Mouse (Mus musculus) liver, embryonic 14.5 days (tissue): ENCODE data around the gene Gm21983. TPM values are rescaled to one million over a fixed set of nuclear protein-coding genes. Genes with fewer than 3 reads are reported as not detected.

Source experiments
- ATAC-seq: fragments of 200-750 bp; cut with Nextera tagmentation; 2 replicates; pipeline ENCODE4 v1.8.0; 2017; ENCODE audit warnings: moderate number of reproducible peaks, mild to moderate bottlenecking, moderate library complexity; ENCODE audit not compliant: insufficient read depth
- DNase-seq, 3 experiments: peaks; one replicate each; pipeline ENCODE4 v3.0.0-alpha.2; 2012 to 2013; ENCODE audit warnings: low read depth in 3 of 3, low spot score in 3 of 3
- H3K27ac ChIP-seq: fragments of 300-500 bp; sonication (generic); 2 replicates; pipeline ENCODE4 v1.5.1; 2014; ENCODE audit warnings: moderate library complexity, mild to moderate bottlenecking, control low read depth, inconsistent platforms
- H3K27me3 ChIP-seq: fragments of 300-500 bp; sonication (generic); 2 replicates; pipeline ENCODE4 v1.6.1; 2014; ENCODE audit warnings: mild to moderate bottlenecking, low read length, moderate library complexity; ENCODE audit not compliant: control insufficient read depth, insufficient read depth
- H3K36me3 ChIP-seq: fragments of 300-500 bp; sonication (generic); replicated peaks from 2 replicates; pipeline ENCODE4 v1.6.1; 2014; ENCODE audit warnings: low read depth; ENCODE audit not compliant: control insufficient read depth, insufficient read depth
- H3K4me1 ChIP-seq, 2 experiments: fragments of 200-500 bp in 1 of 2; fragments of 300-500 bp in 1 of 2; sonication (generic) in 1 of 2; replicated peaks; 2 replicates each; pipeline ENCODE4 v1.6.1; 2012 to 2014; ENCODE audit warnings: antibody characterized with exemption in 1 of 2, inconsistent platforms in 1 of 2, low read length in 1 of 2; ENCODE audit not compliant: control insufficient read depth in 2 of 2, insufficient read depth in 2 of 2
- H3K4me2 ChIP-seq: fragments of 300-500 bp; sonication (generic); 2 replicates; pipeline ENCODE4 v1.6.1; 2014; ENCODE audit warnings: low read depth, mild to moderate bottlenecking, control low read depth, moderate library complexity
- H3K4me3 ChIP-seq, 2 experiments: fragments of 200-500 bp in 1 of 2; fragments of 300-500 bp in 1 of 2; sonication (generic) in 1 of 2; 2 replicates each; pipeline ENCODE4 v1.5.1; 2012 to 2014; ENCODE audit warnings: low read depth in 2 of 2, low read length in 2 of 2, mild to moderate bottlenecking in 2 of 2, control low read depth in 1 of 2, inconsistent platforms in 1 of 2, moderate library complexity in 1 of 2; ENCODE audit not compliant: insufficient read depth in 1 of 2
- H3K9ac ChIP-seq: fragments of 300-500 bp; sonication (generic); replicated peaks from 2 replicates; pipeline ENCODE4 v1.6.1; 2014; ENCODE audit warnings: mild to moderate bottlenecking, control low read depth, moderate library complexity
- H3K9me3 ChIP-seq: fragments of 300-500 bp; sonication (generic); 2 replicates; pipeline ENCODE4 v1.6.1; 2016; ENCODE audit warnings: low read length, mixed read lengths; ENCODE audit not compliant: control insufficient read depth
- CTCF ChIP-seq: IDR thresholded peaks from 2 replicates; pipeline ENCODE4 v1.5.1; 2016; ENCODE audit warnings: antibody characterized with exemption, low read depth, control low read depth
- EP300 ChIP-seq: IDR thresholded peaks from 2 replicates; pipeline ENCODE4 v1.6.1; 2016; ENCODE audit warnings: antibody characterized with exemption, low read depth
- WGBS: fragments of 180-500 bp; shearing (Covaris S2); extraction: QIAGEN DNeasy Blood & Tissue Kit; methylation state at CpG from one replicate; pipeline ENCODE4 v1.1.7; 2014; ENCODE audit not compliant: insufficient replicate concordance; 5-methylcytosine and 5-hydroxymethylcytosine counted together
- polyA plus RNA-seq, 2 experiments: library from polyadenylated mRNA; depleted of rRNA in 1 of 2; stranded (reverse) in 1 of 2; unstranded in 1 of 2; fragments of >200 nt; fragmentation: Nextera tagmentation in 1 of 2; extraction: Ambion mirVana in 1 of 2; gene quantifications; 2 replicates each; pipeline versions ENCODE4 v1.2.1 to v1.2.3; 2012 to 2014

The Gm21983 gene
- polyA plus RNA-seq, 2 experiments: 0.04 to 0.28 TPM

- 61% methylated on average over 4 of the region's 4 CpGs for WGBS
- no peak overlapping the region for H3K27ac ChIP-seq
- DNase-seq (no peak), ATAC-seq (no peak)
- TF ChIP-seq CTCF (no peak), EP300 (no peak)
- no peak overlapping the region for H3K4me3 ChIP-seq
- H3K36me3 ChIP-seq: peaks cover 4% of the 10 kb centered on the region
- H3K4me2 ChIP-seq: no peak overlapping the region
- H3K27me3 ChIP-seq: no peaks in the 10 kb centered on the region
- peaks cover 0 to 7% of the 10 kb centered on the region in 2 experiments; a peak in 3 of 4 replicates for H3K4me1 ChIP-seq
- no peaks in the 10 kb centered on the region for H3K9me3 ChIP-seq
- no peak overlapping the region for H3K9ac ChIP-seq
These were observed 19.1 kb downstream of the Gm21983 start for GRCm38 (mm10) chr7:27161744-27162143.

- Histone ChIP-seq H3K4me3 (no peak overlapping the region), H3K4me2 (no peak overlapping the region), H3K27ac (no peak overlapping the region), H3K9me3 (no peaks in the 10 kb centered on the region), H3K36me3 (peaks cover 4% of the 10 kb centered on the region), H3K9ac (no peak overlapping the region), H3K27me3 (no peaks in the 10 kb centered on the region), H3K4me1 (peaks cover 0 to 7% of the 10 kb centered on the region in 2 experiments; a peak in 3 of 4 replicates)
- no peak for DNase-seq
- WGBS: 53% methylated on average over 3 of the region's 3 CpGs
- no peak for ATAC-seq
- TF ChIP-seq CTCF (no peak), EP300 (no peak)
These were observed 20.0 kb downstream of the Gm21983 start for GRCm38 (mm10) chr7:27160921-27161320.

- H3K9ac ChIP-seq: no peak overlapping the region
- H3K36me3 ChIP-seq: peaks cover 4% of the 10 kb centered on the region
- TF ChIP-seq CTCF (peak; percentile 99), EP300 (no peak)
- peak; percentile 76 for ATAC-seq
- no peak overlapping the region for H3K27ac ChIP-seq
- peak; percentile 52 to 66 (median 56) for DNase-seq
- H3K4me1 ChIP-seq: peaks cover 0 to 7% of the 10 kb centered on the region in 2 experiments; a peak in 2 of 4 replicates
- H3K4me3 ChIP-seq: no peak overlapping the region
- no peaks in the 10 kb centered on the region for H3K9me3 ChIP-seq
- no peak overlapping the region for H3K4me2 ChIP-seq
- 10% methylated on average over 8 of the region's 8 CpGs for WGBS
- H3K27me3 ChIP-seq: no peaks in the 10 kb centered on the region
These were observed 21.0 kb downstream of the Gm21983 start for GRCm38 (mm10) chr7:27159882-27160281.

- H3K4me3 ChIP-seq: no peak overlapping the region
- no peak overlapping the region for H3K9ac ChIP-seq
- WGBS: 81% methylated on average over 6 of the region's 6 CpGs
- TF ChIP-seq EP300: no peak
- TF ChIP-seq CTCF: no peak
- H3K27ac ChIP-seq: no peak overlapping the region
- ATAC-seq (no peak), DNase-seq (no peak)
- peaks cover 0 to 7% of the 10 kb centered on the region in 2 experiments; a peak in 2 of 4 replicates for H3K4me1 ChIP-seq
- H3K36me3 ChIP-seq: peaks cover 4% of the 10 kb centered on the region
- H3K9me3 ChIP-seq: no peaks in the 10 kb centered on the region
- H3K27me3 ChIP-seq: no peaks in the 10 kb centered on the region
- H3K4me2 ChIP-seq: no peak overlapping the region
These were observed 21.6 kb downstream of the Gm21983 start for GRCm38 (mm10) chr7:27159256-27159655.

GRCm38 (mm10) chr7:27158171-27158570 lies 22.7 kb downstream of the Gm21983 start:
- TF ChIP-seq EP300: no peak
- H3K4me3 ChIP-seq: no peak overlapping the region
- H3K9me3 ChIP-seq: no peaks in the 10 kb centered on the region
- H3K27me3 ChIP-seq: no peaks in the 10 kb centered on the region
- no peak for ATAC-seq
- H3K36me3 ChIP-seq: peaks cover 4% of the 10 kb centered on the region
- H3K27ac ChIP-seq: no peak overlapping the region
- no peak overlapping the region for H3K4me2 ChIP-seq
- H3K9ac ChIP-seq: no peak overlapping the region
- peaks cover 0 to 7% of the 10 kb centered on the region in 2 experiments; a peak in 2 of 4 replicates for H3K4me1 ChIP-seq
- 81% methylated on average over 9 of the region's 9 CpGs for WGBS
- no peak for DNase-seq
